Mouse (Mus musculus) spleen, postnatal 14 days (tissue): ENCODE results near the gene Pitpnb.

ENCODE experiments used
- DNase-seq, 2 experiments: peaks; one replicate each; pipeline ENCODE4 v3.0.0; 2021 to 2022; ENCODE audit warnings: low spot score in 2 of 2

Gene Pitpnb

DNA sequence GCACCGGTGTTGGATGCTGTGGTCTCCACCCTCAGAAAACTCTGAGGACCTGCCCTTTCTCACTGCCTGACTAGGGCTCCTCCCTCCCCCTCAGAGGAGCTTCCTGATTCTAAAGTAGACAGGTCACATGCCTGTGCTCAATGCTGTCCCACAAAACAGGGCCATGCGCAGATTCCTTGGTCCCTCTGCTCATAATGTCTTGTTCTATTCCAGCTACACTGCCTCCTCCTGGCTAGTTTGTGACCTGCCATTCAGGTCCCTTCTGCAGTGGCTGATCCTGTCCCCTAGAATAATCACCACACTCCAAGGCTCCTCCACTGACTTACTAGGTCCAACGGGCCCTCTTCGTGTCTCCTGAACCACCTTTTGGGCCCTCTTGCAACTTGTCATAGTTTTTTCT lies 65.6 kb downstream of the Pitpnb start:
- no peak for DNase-seq

DNA sequence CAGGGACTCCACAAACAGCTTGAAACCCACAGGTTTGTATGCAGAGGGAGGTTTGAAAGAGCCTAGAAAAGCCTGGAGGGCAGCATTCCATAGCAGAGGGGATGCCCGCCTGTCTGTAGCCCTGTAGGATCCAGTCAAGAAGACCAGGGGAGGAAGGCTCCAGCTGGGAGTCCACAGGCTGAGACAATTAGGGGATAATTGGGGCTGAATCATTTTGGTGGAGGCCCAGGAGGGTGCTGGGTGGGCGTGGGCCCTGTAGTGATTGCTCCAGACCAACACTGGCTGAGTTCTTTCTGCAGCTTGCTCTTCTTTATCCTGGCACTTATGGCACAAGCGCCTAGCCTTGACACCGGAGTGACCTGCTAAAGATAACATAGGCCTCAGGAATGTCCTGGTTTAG lies 67.9 kb downstream of the Pitpnb start:
- DNase-seq, result no peak

DNA sequence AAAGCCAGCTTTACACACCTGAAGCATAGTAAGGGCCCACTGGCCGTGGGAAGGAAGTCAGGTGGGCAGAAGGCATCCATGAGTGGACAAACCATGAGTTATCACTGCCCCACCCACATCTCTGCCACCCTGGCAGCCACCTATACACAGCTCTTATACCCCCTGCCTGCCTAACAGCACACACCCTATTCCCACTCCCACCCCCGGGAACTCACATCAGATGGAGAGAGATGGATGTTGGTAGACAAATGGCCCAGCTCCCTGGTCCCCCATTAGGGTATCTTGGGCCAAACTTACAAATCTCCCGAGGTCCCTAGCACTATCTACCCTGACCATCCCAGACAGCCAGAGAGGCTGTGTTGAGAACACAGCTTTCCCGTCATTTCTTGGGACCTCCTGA lies 68.7 kb downstream of the Pitpnb start:
- no peak for DNase-seq

DNA sequence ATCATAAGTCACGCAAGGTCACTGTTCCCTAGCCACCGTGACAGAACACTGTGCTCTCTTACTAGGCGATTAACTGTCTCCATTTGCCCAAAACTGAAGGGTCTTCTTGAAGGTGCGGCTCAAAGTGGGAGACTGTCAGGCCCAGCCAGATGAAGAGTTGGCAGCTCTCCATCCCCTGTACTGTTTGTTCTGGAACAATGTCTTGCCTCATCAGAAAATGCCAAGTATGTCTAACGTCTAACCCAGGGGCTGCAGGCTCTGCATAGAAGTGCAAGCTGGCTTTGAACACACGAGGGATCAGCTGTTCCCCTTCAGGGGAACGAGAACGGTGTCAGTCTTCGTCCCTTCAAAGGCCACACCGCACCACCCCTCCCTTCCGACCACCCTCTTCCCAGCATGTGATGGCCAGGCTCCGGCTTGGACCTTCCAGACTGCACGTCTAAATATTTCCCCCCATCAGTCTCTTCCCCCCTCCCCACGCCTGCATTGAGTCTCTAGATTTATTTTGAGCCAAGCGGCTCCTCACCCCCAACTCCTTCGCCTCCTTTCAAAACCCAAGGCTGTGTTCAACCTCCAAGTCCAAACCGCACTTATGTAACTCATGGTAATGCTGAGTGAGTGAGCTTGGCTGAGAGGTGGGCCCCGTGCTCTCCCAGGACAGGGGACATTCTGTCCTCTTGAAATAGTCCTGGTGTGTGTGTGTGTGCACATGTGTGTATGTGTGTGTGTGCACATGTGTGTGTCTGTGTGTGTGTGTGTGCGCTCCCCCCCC lies 71.5 kb downstream of the Pitpnb start:
- no peak for DNase-seq

DNA sequence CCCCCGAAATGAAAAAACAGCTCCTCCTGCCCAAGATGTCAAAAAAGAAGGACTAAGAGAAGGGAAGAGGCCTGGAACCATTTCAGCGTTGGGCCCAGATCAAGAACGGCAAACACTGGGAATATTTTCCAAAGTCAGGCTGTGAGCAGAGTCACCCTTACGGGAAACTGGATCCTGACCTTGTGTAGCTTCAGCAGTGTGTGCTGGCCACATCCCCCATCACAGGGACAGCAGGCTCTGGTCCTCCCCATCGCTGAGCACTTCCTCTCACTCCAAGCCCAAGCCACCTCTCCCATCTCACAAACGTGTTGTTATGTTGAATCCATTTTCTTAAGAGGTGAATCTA lies 72.1 kb downstream of the Pitpnb start:
- no peak for DNase-seq

DNA sequence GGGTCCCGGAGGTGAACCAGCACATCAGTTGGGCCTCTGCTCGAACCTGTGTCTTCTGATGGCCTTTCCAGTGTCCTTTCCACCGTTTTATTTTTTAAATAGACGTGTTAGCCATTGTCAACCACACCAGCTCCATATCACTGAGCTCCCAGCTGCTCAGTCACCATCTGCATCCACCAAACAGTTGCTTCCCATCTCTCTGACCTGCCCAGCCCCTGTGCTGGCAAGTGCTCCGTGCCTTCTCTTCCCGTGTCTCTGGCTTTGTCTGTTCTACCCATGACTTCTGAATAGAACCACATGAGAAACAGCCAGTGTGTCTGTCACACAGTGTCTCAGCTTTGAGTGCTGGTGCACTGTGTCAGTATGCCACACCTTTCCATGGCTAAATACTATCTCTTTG lies 74.2 kb downstream of the Pitpnb start:
- no peak for DNase-seq

DNA sequence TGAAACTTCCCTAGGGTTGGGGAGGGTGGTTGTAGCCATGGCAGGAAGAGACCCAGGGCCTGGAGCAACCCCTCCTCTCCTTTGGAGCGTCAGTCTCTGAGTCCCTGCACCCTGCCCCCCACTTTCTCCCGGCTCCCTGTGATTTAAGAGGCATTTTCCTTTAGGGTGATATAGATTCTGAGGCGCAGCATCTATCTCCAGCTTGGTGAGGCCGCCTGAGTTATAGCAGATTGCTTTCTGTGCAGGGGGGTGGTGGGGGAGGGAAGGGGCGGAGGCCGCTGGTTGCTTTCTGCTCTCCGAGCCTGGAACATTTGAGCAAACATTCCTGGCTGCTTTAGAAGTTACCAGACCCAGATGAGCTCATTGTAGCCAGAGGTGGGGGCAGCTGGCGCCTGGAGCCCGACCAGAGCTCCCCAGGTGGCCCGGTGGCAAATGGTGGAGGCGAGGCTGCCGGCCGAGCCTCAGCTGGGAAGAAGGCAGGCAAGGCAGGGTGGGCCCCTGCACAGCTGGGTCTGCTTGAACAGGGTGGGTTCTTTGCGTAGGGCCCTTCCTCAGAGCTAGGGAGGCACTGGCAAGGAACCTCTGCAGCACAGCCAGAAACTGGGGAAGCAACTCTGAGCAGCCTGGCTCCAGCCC lies 78.0 kb downstream of the Pitpnb start:
- DNase-seq, result no peak

DNA sequence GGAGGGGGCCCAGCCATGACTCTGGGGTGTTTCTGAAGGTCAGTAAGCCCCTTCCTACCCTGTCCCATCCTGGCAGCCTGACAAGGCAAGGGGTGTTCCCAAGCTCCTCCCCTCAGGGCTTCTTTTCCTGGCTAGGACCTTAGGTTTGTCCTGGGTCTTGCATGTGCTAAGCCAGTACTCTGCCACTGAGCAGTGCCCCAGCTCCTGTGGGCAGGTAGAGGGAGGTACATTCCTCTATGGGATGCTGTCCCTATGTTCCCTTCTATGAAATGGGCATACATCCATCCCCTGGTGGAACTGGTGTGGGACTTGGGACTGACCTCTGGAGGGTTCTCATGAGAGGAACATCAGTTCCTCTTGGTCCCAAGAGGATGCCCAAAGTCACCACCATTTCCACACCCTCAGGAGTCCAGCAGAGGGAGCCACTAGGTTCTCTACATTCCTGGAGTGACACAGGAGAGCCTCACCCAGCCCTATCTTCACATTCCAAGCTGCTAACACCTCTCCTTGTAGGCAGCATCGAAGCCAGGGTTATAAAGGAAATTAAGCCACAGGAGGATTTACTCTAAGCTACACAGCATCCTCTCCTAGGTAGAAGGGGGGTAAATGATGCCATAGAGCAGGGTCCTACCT lies 79.0 kb downstream of the Pitpnb start:
- no peak for DNase-seq

DNA sequence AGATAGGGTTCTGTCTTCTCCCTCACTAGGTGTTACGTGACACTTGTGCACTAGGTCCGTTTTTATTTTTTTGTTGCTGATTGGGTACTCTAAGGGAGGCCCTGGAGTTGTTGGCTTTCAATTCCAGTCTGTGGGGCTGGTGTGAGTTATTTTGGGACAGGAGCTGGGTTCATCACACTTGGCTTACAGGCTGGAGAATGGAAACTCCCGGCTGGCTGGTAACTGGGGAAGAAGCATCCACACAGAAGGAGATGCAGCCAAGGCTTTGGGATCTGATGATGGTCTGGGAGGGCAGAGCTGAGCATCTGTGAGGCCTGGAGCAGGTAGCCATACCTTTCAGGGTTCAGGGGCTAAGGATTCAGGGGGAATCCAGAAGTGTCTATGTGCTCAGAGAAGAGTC lies 80.1 kb downstream of the Pitpnb start:
- DNase-seq, result no peak

DNA sequence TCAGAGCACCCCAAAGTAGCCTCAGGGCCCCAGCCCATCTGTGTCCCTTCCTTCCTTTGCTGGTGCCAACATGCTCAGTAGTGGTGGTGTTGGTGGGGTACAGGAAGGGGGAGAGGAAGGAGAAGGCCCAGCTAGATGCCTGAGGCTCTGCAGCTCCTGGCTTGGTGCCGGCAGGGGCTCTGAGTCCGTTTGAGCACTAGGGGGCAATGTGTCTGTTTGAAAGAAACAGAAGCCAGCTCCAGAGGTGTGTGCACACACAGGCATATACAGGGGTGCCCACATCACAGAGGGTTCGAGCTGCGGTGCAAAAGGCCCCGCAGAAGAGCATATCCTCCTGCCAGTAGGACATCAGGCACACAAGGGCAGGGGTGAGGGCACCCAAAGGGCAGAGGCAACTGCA lies 83.6 kb downstream of the Pitpnb start:
- peak; percentile 31 to 53 for DNase-seq

DNA sequence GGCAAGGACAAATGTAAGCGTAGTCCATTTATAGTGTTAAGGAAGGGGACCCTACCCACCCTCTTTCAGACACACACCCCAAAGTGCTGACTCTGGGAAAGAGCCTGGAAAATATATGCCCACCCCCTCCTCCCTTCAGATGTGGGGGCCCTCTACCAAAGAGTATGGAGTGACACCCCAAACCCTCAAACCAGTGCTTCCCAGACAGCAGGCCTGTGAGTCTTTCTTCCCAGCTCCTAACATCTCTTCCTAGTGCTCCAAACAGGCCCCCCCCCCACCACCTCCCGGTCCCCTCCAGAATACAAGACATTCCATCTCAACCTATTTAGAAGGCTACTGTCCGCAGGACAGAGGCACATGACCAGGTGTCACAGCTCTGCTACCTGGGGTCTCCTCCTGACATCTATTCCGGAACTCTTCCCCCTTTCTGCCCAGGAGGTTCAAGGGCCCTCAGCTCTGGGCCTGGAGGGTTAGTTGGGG lies 84.2 kb downstream of the Pitpnb start:
- DNase-seq, result no peak

DNA sequence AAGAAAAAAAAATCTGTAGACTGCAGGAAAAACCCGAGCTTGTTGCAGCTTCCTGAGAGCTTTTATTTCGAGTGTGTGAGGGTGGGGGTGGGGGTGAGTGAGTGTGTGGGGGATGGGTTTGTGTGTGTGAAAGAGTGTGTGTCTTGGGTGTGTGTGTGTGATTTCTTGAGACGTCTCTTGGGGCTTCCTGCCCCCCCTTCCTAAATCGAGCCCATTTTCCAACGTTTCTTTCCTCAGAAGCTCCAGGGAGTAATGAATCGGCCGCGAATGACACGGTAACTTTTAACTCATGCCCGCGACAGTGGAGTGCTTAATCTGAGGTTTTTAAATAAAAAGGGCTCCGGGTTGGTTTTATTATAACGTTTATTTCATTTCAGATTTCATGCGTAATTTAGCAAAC lies 85.0 kb downstream of the Pitpnb start:
- DNase-seq, result no peak

DNA sequence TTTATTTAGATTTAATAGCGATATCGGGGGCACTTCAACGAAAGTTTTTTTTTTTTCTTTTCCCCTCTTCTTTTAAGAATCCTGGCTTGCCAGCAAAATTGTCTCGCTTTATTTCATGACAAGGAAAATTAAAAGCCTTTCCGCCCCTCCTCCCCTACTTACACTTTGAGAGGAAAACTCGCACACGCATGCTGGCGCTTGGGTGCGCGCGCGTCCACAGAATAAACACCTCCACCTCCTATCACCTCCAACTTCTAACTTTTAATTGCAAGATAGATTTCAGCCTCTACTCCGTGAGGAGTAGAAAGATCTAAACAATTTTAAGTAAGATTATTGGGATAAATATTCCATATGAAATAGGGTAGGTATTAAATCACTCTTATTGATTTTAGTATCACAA lies 85.5 kb downstream of the Pitpnb start:
- DNase-seq, result no peak

DNA sequence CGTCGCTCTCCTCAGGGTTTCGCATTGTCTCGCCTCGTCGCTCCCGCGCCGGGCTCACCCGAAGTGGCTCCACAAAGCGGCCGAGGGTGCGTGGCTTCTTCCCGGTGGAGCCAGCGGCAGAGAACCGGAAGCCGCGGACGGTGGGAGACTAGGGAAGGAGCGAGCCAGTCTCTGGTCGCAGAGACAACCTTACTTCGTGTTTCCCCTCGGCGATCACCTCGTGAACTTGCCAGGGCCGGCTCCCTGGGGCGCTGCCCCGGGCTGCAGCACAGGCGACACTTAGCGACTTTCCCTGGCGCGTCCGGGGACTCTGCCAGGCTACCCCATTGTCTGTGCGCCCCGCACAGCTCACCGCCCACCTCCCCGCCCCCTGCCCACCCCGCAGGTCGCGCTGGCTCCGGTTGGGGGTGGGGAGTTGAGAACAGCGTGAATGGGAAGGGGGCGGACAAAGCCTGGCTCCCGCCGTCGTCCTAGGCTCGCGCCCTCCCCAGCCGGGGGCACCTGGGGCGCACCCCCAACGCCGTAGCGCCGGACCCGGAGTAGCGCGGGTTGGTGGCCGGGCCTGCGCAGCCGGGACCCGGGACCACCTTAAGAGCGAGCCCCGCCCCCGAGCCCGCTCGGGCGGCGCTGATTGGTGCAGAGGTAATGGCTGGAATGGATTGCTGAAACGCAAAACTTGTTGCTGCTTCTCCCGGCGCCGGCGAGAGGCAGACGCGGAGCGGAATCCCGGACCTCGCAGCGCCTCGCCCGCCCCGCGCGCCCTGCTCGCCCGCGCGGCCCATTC lies 86.2 kb downstream of the Pitpnb start, which contains the start of gene Mn1:
Gene Mn1 (plus strand): TSS at position 772 of the 784 bp plus-strand sequence.
- DNase-seq, result peak in 1 of 2 experiments; percentile 17

DNA sequence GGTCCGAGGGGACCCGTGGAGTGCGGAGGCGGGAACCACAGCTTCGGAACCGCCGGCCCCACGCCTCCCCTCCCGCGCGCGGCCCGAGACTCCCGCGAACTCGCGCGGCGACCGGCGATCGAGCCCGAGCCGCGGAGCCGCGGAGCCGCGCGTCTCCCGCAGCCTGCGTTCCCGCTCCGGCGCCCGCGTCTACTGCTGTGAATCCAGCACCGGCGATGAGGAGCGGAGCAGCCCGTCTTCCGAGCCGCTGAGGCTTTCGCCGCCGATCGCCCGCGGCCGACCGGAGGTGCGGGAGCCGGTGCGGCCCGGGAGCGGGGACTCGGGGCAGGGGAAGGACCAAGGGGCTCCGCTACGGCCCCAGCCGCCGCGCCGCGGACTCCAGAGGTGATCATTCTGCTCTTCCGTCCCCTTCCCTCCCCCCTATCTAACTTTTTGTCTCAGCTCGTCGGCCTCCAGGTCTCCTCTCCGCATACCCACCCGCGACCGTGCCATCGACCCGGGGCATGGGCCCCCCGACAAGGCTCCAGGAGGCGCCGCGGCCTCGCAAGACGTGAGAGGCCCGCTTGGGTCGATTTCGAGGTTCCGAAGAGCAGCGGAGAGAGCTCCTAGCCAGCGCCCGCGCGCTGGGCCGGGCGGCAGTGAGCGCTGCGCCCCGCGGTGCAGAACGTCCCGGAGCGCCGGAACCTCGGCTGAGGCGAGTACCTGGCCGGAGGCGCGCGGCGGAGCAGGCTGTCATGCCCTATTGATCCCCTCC lies 87.0 kb downstream of the Pitpnb start:
- DNase-seq, result no peak

DNA sequence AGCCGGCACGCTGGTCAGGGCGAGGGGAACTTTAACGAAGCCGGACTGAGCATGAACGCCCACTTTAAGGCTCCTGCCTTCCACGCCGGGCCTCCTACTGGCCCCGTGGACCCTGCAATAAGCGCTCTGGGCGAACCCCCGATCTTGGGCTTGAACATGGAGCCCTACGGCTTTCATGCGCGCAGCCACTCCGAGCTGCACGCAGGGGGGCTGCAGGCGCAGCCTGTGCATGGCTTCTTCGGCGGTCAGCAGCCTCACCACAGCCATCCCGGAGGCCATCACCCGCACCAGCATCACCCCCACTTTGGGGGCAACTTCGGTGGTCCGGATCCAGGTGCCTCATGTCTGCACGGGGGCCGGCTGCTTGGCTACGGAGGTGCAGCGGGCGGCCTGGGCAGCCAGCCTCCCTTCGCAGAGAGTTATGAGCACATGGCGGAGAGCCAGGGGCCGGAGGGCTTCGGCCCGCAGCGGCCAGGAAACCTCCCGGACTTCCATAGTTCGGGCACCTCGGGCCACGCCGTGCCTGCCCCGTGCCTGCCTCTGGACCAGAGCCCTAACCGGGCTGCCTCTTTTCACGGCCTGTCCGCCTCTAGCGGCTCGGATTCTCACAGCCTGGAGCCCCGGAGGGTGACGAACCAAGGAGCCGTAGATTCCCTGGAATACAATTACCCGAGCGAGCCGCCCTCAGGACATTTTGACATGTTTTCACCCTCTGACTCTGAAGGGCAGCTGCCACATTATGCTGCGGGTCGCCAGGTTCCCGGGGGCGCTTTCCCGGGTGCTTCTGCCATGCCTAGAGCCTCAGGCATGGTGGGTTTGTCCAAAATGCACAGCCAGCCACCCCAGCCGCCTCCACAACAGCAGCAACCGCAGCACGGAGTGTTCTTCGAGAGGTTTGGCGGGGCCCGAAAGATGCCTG lies 87.9 kb downstream of the Pitpnb start:
- no peak for DNase-seq

DNA sequence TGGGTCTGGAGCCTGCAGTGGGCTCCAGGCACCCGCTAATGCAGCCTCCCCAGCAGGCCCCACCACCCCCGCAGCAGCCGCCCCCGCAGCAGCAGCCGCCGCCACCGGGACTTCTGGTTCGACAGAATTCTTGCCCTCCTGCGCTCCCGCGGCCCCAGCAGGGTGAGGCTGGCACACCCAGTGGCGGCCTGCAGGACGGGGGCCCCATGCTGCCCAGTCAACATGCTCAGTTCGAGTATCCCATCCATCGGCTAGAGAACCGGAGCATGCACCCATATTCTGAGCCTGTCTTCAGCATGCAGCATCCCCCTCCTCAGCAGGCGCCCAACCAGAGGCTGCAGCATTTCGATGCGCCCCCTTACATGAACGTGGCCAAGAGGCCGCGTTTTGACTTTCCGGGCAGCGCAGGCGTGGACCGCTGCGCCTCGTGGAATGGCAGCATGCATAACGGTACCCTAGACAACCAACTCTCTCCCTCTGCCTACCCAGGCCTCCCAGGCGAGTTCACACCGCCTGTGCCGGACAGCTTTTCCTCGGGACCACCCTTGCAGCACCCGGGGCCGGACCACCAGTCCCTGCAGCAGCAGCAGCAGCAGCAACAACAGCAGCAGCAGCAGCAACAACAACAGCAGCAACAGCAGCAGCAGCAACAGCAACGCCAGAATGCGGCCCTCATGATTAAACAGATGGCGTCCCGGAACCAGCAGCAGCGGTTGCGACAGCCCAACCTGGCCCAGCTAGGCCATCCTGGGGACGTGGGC lies 88.7 kb downstream of the Pitpnb start:
- DNase-seq, result no peak

DNA sequence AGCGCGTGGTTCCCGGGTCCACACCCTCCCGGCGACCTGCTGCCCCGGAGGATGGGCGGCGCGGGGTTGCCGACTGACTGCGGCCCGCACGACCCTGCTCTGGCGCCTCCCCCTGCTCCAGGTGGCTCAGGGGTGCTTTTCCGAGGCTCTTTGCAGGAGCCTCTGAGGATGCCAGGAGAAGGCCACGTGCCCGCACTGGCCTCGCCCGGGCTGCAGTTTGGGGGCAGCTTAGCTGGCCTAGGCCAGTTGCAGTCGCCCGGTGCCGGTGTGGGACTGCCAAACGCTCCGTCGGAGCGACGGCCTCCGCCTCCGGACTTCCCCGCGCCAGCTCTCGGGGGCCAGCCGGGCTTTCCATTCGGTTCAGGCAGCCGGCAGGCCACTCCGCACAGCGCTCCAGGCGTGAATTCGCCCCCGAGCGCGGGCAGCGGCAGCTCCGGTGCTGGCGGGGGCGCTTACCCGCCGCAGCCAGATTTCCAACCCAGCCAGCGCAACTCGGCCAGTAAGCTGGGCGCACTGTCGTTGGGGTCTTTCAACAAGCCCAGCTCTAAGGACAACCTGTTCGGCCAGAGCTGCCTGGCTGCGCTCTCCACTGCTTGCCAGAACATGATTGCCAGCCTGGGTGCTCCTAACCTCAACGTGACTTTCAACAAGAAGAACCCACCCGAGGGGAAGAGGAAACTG lies 89.6 kb downstream of the Pitpnb start:
- DNase-seq, result no peak

DNA sequence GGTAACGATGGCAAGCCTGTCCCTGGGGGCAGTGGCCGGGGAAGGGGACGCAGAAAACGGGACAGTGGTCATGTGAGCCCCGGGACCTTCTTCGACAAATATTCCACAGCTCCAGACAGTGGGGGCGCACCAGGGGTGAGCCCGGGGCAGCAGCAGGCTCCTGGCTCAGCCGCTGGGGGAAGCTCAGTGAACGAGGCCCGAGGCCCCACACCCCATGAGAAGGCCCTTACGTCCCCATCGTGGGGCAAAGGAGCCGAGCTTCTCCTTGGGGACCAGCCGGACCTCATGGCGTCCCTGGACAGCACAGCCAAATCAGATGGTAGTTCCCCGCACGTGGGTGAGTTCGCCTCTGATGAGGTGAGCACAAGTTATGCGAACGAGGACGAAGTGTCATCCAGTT lies 90.3 kb downstream of the Pitpnb start:
- DNase-seq, result no peak
